Mouse (Mus musculus) ES-Bruce4 (cell line): Measurements from ENCODE around the gene Gstm5. TPM values are rescaled to one million over a fixed set of nuclear protein-coding genes. Genes with fewer than 3 reads are reported as not detected.

Experiments
- H3K27ac ChIP-seq: 2 replicates; pipeline ENCODE4 v1.5.1; 2012; ENCODE audit warnings: low read length, inconsistent platforms; ENCODE audit not compliant: insufficient read depth
- H3K27me3 ChIP-seq: 2 replicates; pipeline ENCODE4 v1.6.1; 2012; ENCODE audit warnings: mild to moderate bottlenecking, low read length, inconsistent platforms; ENCODE audit not compliant: control insufficient read depth, poor library complexity, insufficient read depth, severe bottlenecking
- H3K36me3 ChIP-seq: 2 replicates; pipeline ENCODE4 v1.6.1; 2012; ENCODE audit warnings: inconsistent platforms, mild to moderate bottlenecking, low read length, moderate library complexity; ENCODE audit not compliant: control insufficient read depth, poor library complexity, insufficient read depth, severe bottlenecking
- H3K4me1 ChIP-seq: one replicate; pipeline ENCODE4 v1.8.1; 2011; ENCODE audit warnings: low read length; ENCODE audit not compliant: control insufficient read depth, insufficient read depth
- H3K4me3 ChIP-seq: 2 replicates; pipeline ENCODE4 v1.5.1; 2011; ENCODE audit warnings: low read depth, mild to moderate bottlenecking, low read length
- H3K9ac ChIP-seq: 2 replicates; pipeline ENCODE4 v1.6.1; 2012; ENCODE audit warnings: low read depth, mild to moderate bottlenecking, inconsistent platforms; ENCODE audit not compliant: poor library complexity, severe bottlenecking
- H3K9me3 ChIP-seq: replicated peaks from 2 replicates; pipeline ENCODE4 v1.6.1; 2012; ENCODE audit warnings: mild to moderate bottlenecking, low read length, inconsistent platforms; ENCODE audit not compliant: control insufficient read depth, poor library complexity, insufficient read depth, severe bottlenecking
- CTCF ChIP-seq: IDR thresholded peaks from one replicate; pipeline ENCODE4 v1.8.1; 2011; ENCODE audit warnings: low read depth, low read length
- EP300 ChIP-seq: IDR thresholded peaks from 2 replicates; pipeline ENCODE4 v1.6.1; 2011; ENCODE audit warnings: low read depth, low read length; ENCODE audit not compliant: insufficient read depth
- POLR2A ChIP-seq: IDR thresholded peaks from one replicate; pipeline ENCODE4 v1.8.1; 2011; ENCODE audit warnings: low read length; ENCODE audit not compliant: insufficient read depth
- polyA plus RNA-seq: library from polyadenylated mRNA; stranded (reverse); fragments of >200 nt; gene quantifications from 2 replicates; pipeline ENCODE4 v1.2.4, GENCODE M21; 2011; ENCODE audit warnings: low read depth; ENCODE audit not compliant: missing spikeins, insufficient read depth, insufficient read length

Gene Gstm5
- polyA plus RNA-seq, 1 experiment: 21.3 TPM

- Histone ChIP-seq H3K36me3 (no peaks in the 10 kb centered on the region), H3K9ac (no peak overlapping the region), H3K9me3 (no peaks in the 10 kb centered on the region), H3K27ac (no peak overlapping the region), H3K27me3 (no peaks in the 10 kb centered on the region), H3K4me1 (no peaks in the 10 kb centered on the region), H3K4me3 (no peak overlapping the region)
- TF ChIP-seq CTCF (no peak), POLR2A (no peak), EP300 (no peak)
These were observed 26.5 kb upstream of the Gstm5 start for GRCm38 (mm10) chr3:107869097-107869496.

GRCm38 (mm10) chr3:107869925-107870324 is 25.7 kb upstream of the Gstm5 start:
- H3K4me1 ChIP-seq: no peaks in the 10 kb centered on the region
- H3K27me3 ChIP-seq: no peaks in the 10 kb centered on the region
- H3K9me3 ChIP-seq: no peaks in the 10 kb centered on the region
- H3K27ac ChIP-seq: no peak overlapping the region
- H3K36me3 ChIP-seq: no peaks in the 10 kb centered on the region
- H3K4me3 ChIP-seq: no peak overlapping the region
- H3K9ac ChIP-seq: no peak overlapping the region
- no peak for TF ChIP-seq EP300
- no peak for TF ChIP-seq POLR2A
- no peak for TF ChIP-seq CTCF

- Histone ChIP-seq H3K36me3 (no peaks in the 10 kb centered on the region), H3K9me3 (no peaks in the 10 kb centered on the region), H3K9ac (no peak overlapping the region), H3K27me3 (no peaks in the 10 kb centered on the region), H3K4me3 (no peak overlapping the region), H3K27ac (no peak overlapping the region), H3K4me1 (no peaks in the 10 kb centered on the region)
- TF ChIP-seq EP300 (no peak), POLR2A (no peak), CTCF (no peak)
These were observed 22.0 kb upstream of the Gstm5 start for GRCm38 (mm10) chr3:107873335-107874251.

GRCm38 (mm10) chr3:107875231-107875630 is 20.4 kb upstream of the Gstm5 start:
- no peaks in the 10 kb centered on the region for H3K27me3 ChIP-seq
- H3K36me3 ChIP-seq: no peaks in the 10 kb centered on the region
- H3K9me3 ChIP-seq: no peaks in the 10 kb centered on the region
- H3K4me3 ChIP-seq: no peak overlapping the region
- no peaks in the 10 kb centered on the region for H3K4me1 ChIP-seq
- no peak overlapping the region for H3K9ac ChIP-seq
- no peak for TF ChIP-seq EP300
- no peak for TF ChIP-seq POLR2A
- TF ChIP-seq CTCF: no peak
- H3K27ac ChIP-seq: no peak overlapping the region

GRCm38 (mm10) chr3:107877005-107877404 is 18.6 kb upstream of the Gstm5 start, which contains the start of gene Eps8l3:
Gene Eps8l3, plus strand, starts transcription at chr3:107877229.
- no peak within 1 kb of the TSS for H3K4me3 ChIP-seq
- no peaks in the 10 kb centered on the region for H3K9me3 ChIP-seq
- no peaks in the 10 kb centered on the region for H3K36me3 ChIP-seq
- no peak within 1 kb of the TSS for H3K27ac ChIP-seq
- TF ChIP-seq POLR2A (no peak), EP300 (no peak), CTCF (no peak)
- no peak within 1 kb of the TSS for H3K9ac ChIP-seq
- no peaks in the 10 kb centered on the region for H3K4me1 ChIP-seq
- no peaks in the 10 kb centered on the region for H3K27me3 ChIP-seq
